Mouse (Mus musculus) liver, adult (tissue): ENCODE measurements around the gene Hif3a.

Experiments used
- GATA4 ChIP-seq: IDR thresholded peaks from 2 replicates; pipeline ENCODE4 v1.6.1; 2014; ENCODE audit warnings: mild to moderate bottlenecking, low read length; ENCODE audit not compliant: insufficient replicate concordance

Hif3a gene

GRCm38 (mm10) chr7:17059463-17059844 is 2.8 kb downstream of the Hif3a start:
- no peak for TF ChIP-seq GATA4

- TF ChIP-seq GATA4, result no peak
Observed at GRCm38 (mm10) chr7:17058816-17059462, 3.3 kb downstream of the Hif3a start.

- TF ChIP-seq GATA4, result peak; percentile 22; the same call in 1 of the 2 replicates
Observed at GRCm38 (mm10) chr7:17058071-17058689, 4.0 kb downstream of the Hif3a start.

- no peak for TF ChIP-seq GATA4
Observed at GRCm38 (mm10) chr7:17056601-17057523, 5.4 kb downstream of the Hif3a start.

- no peak for TF ChIP-seq GATA4
Observed at GRCm38 (mm10) chr7:17056081-17056581, 6.1 kb downstream of the Hif3a start.

GRCm38 (mm10) chr7:17055287-17055946 is 6.8 kb downstream of the Hif3a start:
- TF ChIP-seq GATA4, result no peak

- no peak for TF ChIP-seq GATA4
Observed at GRCm38 (mm10) chr7:17054325-17054989, 7.8 kb downstream of the Hif3a start.

- no peak for TF ChIP-seq GATA4
Observed at GRCm38 (mm10) chr7:17050933-17051594, 11.2 kb downstream of the Hif3a start.

GRCm38 (mm10) chr7:17050491-17050890 is 11.7 kb downstream of the Hif3a start:
- TF ChIP-seq GATA4, result no peak

GRCm38 (mm10) chr7:17048431-17049190 is 13.6 kb downstream of the Hif3a start:
- TF ChIP-seq GATA4, result no peak

GRCm38 (mm10) chr7:17047041-17047682 is 15.1 kb downstream of the Hif3a start:
- TF ChIP-seq GATA4, result no peak

GRCm38 (mm10) chr7:17045743-17046142 is 16.5 kb downstream of the Hif3a start:
- TF ChIP-seq GATA4, result no peak

- no peak for TF ChIP-seq GATA4
Observed at GRCm38 (mm10) chr7:17039373-17039772, 22.9 kb downstream of the Hif3a start.

GRCm38 (mm10) chr7:17038018-17038695 is 24.1 kb downstream of the Hif3a start:
- no peak for TF ChIP-seq GATA4
